ENCODE assay signal across 22 mouse cellular contexts in genomic region chr6:114032822-114033221, GRCm38 (mm10). TPM values are rescaled to one million over a fixed set of nuclear protein-coding genes. Genes with fewer than 3 reads are reported as not detected.
DNase-seq lines count a peak whose midpoint lies in the region; ATAC-seq and TF ChIP-seq lines count a peak whose summit lies in the region.
"Had no signal": no experiment of that assay in that cellular context is flagged by ENCODE, and none has a peak within 500 bp of the region (broad histone marks: within the 10 kb centered on the region; RNA-seq: fewer than 3 reads in every experiment).

No protein-coding gene starts in this region.

- no peak overlapping the region for H3K27ac ChIP-seq in forebrain, postnatal 0 days (ENCODE audit: low read depth, low read length)
- H3K27ac ChIP-seq: forebrain, embryonic 13.5 days; hindbrain, embryonic 14.5 days; macrophage; midbrain, embryonic 13.5 days had no signal

- H3K36me3 ChIP-seq in forebrain, postnatal 0 days (ENCODE audit: insufficient read depth), result no peaks in the 10 kb centered on the region
- H3K36me3 ChIP-seq: midbrain, embryonic 13.5 days had no signal

- H3K9ac ChIP-seq in forebrain, postnatal 0 days, result no peak overlapping the region
- H3K9ac ChIP-seq: forebrain, embryonic 13.5 days; hindbrain, embryonic 14.5 days; midbrain, embryonic 13.5 days had no signal

- no peak for ATAC-seq in forebrain, postnatal 0 days
- ATAC-seq: CD4-positive, CD25-positive, alpha-beta regulatory T cell, adult 4 months; forebrain, embryonic 13.5 days; intestine, postnatal 0 days; midbrain, embryonic 13.5 days had no signal

- intact Hi-C loops in left cerebral cortex, postnatal 10 days (cut with DNase I), result no loop called here

- no peaks in the 10 kb centered on the region for H3K4me1 ChIP-seq in forebrain, postnatal 0 days (ENCODE audit: insufficient read depth)
- H3K4me1 ChIP-seq: forebrain, embryonic 13.5 days; midbrain, embryonic 13.5 days had no signal

- TF ChIP-seq CTCF in forebrain, postnatal 0 days (IDR thresholded peaks at IDR 0.05; ENCODE audit: low read depth), result no peak

- DNase-seq in left cerebral cortex, adult 11 months (ENCODE audit: low spot score), result peak; percentile 75
- DNase-seq in left cerebral cortex, postnatal 10 days (ENCODE audit: extremely low spot score in 1 of 2, low spot score in 2 of 2), result no peak
- peak; percentile 71 for DNase-seq in cerebellum, adult 9-10 months
- DNase-seq in layer of hippocampus, adult 9-11 months, result peak; percentile 67
- DNase-seq in telencephalon, adult 2 months (ENCODE audit: low read depth, low spot score), result peak; percentile 86
- no peak for DNase-seq in forebrain, postnatal 0 days
- DNase-seq in adrenal gland, adult 8-10 months, result no peak
- DNase-seq: adrenal gland, adult 2 months; embryo, embryonic 11 days; gastrocnemius, postnatal 14 days; heart, postnatal 14 days; kidney, postnatal 14 days; lung, adult 2 months; thymus, adult 2 months had no signal

- no peak overlapping the region for H3K4me2 ChIP-seq in forebrain, postnatal 0 days (ENCODE audit: low read depth)
- H3K4me2 ChIP-seq: forebrain, embryonic 13.5 days; hindbrain, embryonic 14.5 days; midbrain, embryonic 13.5 days had no signal

- no peak overlapping the region for H3K4me3 ChIP-seq in forebrain, postnatal 0 days (ENCODE audit: low read depth, low read length)
- H3K4me3 ChIP-seq: forebrain, embryonic 13.5 days; midbrain, embryonic 13.5 days; myocyte had no signal

- 88% methylated on average over 8 of the region's 8 CpGs for WGBS in forebrain, postnatal 0 days

- H3K9me3 ChIP-seq in forebrain, postnatal 0 days (ENCODE audit: low read length), result no peaks in the 10 kb centered on the region
- H3K9me3 ChIP-seq: forebrain, embryonic 13.5 days; midbrain, embryonic 13.5 days had no signal

- H3K27me3 ChIP-seq in forebrain, postnatal 0 days (ENCODE audit: insufficient read depth, low read length), result no peaks in the 10 kb centered on the region
- H3K27me3 ChIP-seq: forebrain, embryonic 13.5 days; midbrain, embryonic 13.5 days had no signal

RNA-seq across cellular contexts. Expression of gene Atp2b2, which starts 9.6 kb away (rescaled TPM):
- 100 to 1,000 TPM; 441 to 448 TPM for total RNA-seq in left cerebral cortex, postnatal 10 days (2021)
- total RNA-seq in forebrain, postnatal 0 days (2014; rRNA removed), result 59.4 and 65.1 TPM in 2 replicates
- 24.2 and 37.8 TPM in 2 replicates for polyA plus RNA-seq in forebrain, postnatal 0 days (2015; fragmentation: Nextera tagmentation; extraction: Ambion mirVana)
- total RNA-seq in adrenal gland, adult 8-10 months (2022), result 10 to 100 TPM in 2 of 4 experiments, 1 to 10 TPM in 2; 6.9 to 13.6 (median 10.4) TPM
- total RNA-seq: neutrophil, adult 5-6 weeks had no signal
- polyA plus RNA-seq: macrophage, myocyte had no signal

Comparison
In these comparisons a context has a peak if more than half of its experiments do, and no peak if none do; other contexts are left out.
1. DNase-seq: peak in left cerebral cortex, adult 11 months (single experiment), cerebellum, adult 9-10 months (single experiment), layer of hippocampus, adult 9-11 months (single experiment) and telencephalon, adult 2 months (single experiment); none in left cerebral cortex, postnatal 10 days (0 of 2), forebrain, postnatal 0 days (single experiment) and adrenal gland, adult 8-10 months (single experiment).